Mouse (Mus musculus): Measurements from ENCODE around the gene Nme4.

DNA sequence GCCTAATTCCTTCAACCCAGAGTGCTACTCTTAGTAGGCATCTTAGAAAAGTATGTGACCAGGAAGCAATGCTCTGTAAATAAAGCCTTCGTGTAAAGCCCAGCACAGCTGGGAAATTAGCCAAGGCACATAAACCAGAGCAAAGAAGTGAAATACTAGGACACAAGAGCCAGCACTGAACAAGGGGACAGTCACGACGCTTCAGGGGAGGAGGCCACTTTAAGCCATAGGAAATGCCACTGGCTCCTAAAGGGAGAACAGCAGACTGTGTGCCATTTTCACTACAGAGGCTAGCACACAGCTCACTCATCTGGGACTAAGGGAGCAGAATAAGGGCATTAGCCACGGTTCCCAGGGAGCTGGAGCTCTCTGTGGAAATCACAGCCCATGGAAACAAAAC is 50.1 kb downstream of the Nme4 start:
- TF ChIP-seq POLR2A (IDR thresholded peaks at IDR 0.05; ENCODE audit: borderline replicate concordance, extremely low read depth, insufficient read depth, insufficient read length, poor library complexity, severe bottlenecking) (no peak), CTCF (IDR thresholded peaks at IDR 0.05; ENCODE audit: borderline replicate concordance, extremely low read depth, insufficient read depth, insufficient read length) (no peak)
